Mouse (Mus musculus): ENCODE results near the gene Rdx. TPM values are rescaled to one million over a fixed set of nuclear protein-coding genes. Genes with fewer than 3 reads are reported as not detected.
A peak's percentile ranks its signal among the peaks of the same experiment; 100 is the strongest.

Rdx gene
- polyA plus RNA-seq, 1 experiment from 2014 or later: 193 TPM

- Histone ChIP-seq H3K9me3 (ENCODE audit: control insufficient read depth, low read length) (no peaks in the 10 kb centered on the region), H3K27ac (ENCODE audit: low read depth, low read length) (no peak overlapping the region), H3K4me2 (ENCODE audit: low read depth) (no peak overlapping the region), H3K27me3 (ENCODE audit: control insufficient read depth, insufficient read depth, low read length) (no peaks in the 10 kb centered on the region), H3K4me3 (ENCODE audit: low read depth, low read length) (no peak overlapping the region), H3K4me1 (ENCODE audit: control insufficient read depth, insufficient read depth, low read length) (no peaks in the 10 kb centered on the region), H3K36me3 (ENCODE audit: control insufficient read depth, insufficient read depth, low read length) (no peaks in the 10 kb centered on the region), H3K9ac (ENCODE audit: low read length) (no peak overlapping the region)
- ATAC-seq (ENCODE audit: insufficient read depth, low FRiP score, low TSS enrichment) (no peak), DNase-seq (ENCODE audit: low spot score) (no peak)
- WGBS: 90% methylated on average over 1 of the region's 1 CpGs
Observed at GRCm38 (mm10) chr9:52018505-52018904, 28.5 kb upstream of the Rdx start.

GRCm38 (mm10) chr9:52027257-52028020, 19.5 kb upstream of the Rdx start:
- H3K4me2 ChIP-seq (ENCODE audit: low read depth): no peak overlapping the region
- 35% methylated on average over 5 of the region's 5 CpGs for WGBS
- no peak overlapping the region for H3K4me3 ChIP-seq (ENCODE audit: low read depth, low read length)
- no peaks in the 10 kb centered on the region for H3K27me3 ChIP-seq (ENCODE audit: control insufficient read depth, insufficient read depth, low read length)
- H3K9me3 ChIP-seq (ENCODE audit: control insufficient read depth, low read length): no peaks in the 10 kb centered on the region
- ATAC-seq (ENCODE audit: insufficient read depth, low FRiP score, low TSS enrichment) (no peak), DNase-seq (ENCODE audit: low spot score) (no peak)
- H3K27ac ChIP-seq (ENCODE audit: low read depth, low read length): no peak overlapping the region
- 0 out of 2 replicates have a peak, but pooled peaks cover 3% of the 10 kb centered on the region for H3K4me1 ChIP-seq (ENCODE audit: control insufficient read depth, insufficient read depth, low read length)
- H3K9ac ChIP-seq (ENCODE audit: low read length): no peak overlapping the region
- H3K36me3 ChIP-seq (ENCODE audit: control insufficient read depth, insufficient read depth, low read length): no peaks in the 10 kb centered on the region

DNA sequence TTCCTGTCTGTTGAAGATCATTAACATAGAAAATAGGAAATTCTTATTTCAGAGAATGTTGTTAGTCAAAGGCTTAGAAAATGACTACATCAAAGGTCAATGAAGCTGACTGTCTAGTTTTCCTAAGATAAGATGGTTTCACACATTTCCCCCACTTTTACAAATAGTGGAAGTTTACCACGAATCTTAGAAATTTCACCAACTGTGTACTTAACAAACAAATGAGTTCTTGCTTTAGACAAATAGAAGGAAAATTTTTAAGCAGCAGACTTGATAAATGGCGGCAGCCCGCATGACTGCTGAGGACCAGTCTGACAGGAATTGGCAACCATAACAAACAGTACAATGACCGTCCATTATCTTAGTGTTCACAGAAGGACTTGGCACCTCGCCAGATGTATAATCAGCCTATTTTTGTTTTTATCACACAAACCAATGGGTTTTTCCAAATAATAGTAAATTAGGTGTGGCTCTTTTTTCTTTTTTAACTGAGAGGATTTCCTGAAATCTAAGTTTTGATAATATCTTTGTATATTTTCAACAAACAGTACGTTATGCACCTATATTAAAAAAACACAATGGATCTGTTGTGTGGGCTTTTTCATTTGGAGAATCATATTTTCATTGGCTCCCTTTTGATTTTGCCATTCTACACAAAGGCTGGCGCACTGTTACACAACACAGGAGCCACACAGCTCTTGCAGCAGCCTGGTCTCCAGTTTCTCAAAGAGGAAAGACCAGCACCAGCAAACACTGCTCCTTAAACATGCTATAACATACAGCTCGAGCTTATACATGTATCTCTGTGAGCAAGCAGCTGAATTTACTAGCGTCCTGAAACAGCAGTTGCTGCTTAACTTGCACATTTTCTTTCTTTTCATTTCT, 18.2 kb upstream of the Rdx start:
- H3K4me2 ChIP-seq (ENCODE audit: low read depth): no peak overlapping the region
- H3K4me3 ChIP-seq (ENCODE audit: low read depth, low read length): no peak overlapping the region
- 67% methylated on average over 9 of the region's 9 CpGs for WGBS
- 0 out of 2 replicates have a peak, but pooled peaks cover 3% of the 10 kb centered on the region for H3K4me1 ChIP-seq (ENCODE audit: control insufficient read depth, insufficient read depth, low read length)
- no peaks in the 10 kb centered on the region for H3K9me3 ChIP-seq (ENCODE audit: control insufficient read depth, low read length)
- peak; percentile 19 for DNase-seq (ENCODE audit: low spot score)
- no peaks in the 10 kb centered on the region for H3K27me3 ChIP-seq (ENCODE audit: control insufficient read depth, insufficient read depth, low read length)
- ATAC-seq (ENCODE audit: insufficient read depth, low FRiP score, low TSS enrichment): no peak
- no peak overlapping the region for H3K27ac ChIP-seq (ENCODE audit: low read depth, low read length)
- no peaks in the 10 kb centered on the region for H3K36me3 ChIP-seq (ENCODE audit: control insufficient read depth, insufficient read depth, low read length)
- no peak overlapping the region for H3K9ac ChIP-seq (ENCODE audit: low read length)

GRCm38 (mm10) chr9:52031501-52031900, 15.5 kb upstream of the Rdx start:
- ATAC-seq (ENCODE audit: insufficient read depth, low FRiP score, low TSS enrichment): no peak

DNA sequence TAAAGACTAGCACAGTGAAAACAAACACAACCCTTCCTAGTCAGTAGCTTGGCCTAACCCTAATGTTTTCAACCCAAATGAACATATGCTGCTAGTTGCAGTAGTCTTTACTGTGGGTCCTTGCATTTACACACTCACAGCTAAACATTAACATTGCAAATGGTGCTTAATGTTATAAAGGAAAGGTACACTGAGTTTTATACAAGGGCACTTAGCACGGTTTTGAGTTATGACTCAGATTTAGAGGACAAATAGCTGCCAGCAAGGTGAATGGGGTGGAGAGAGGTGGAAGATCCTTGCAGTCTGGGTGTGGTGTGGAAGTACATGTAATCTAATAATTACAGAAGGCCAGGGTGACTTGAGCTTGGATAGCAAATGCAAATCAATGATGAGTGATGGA, 9.5 kb upstream of the Rdx start:
- no peak overlapping the region for H3K9ac ChIP-seq (ENCODE audit: low read length)
- H3K36me3 ChIP-seq (ENCODE audit: control insufficient read depth, insufficient read depth, low read length): no peaks in the 10 kb centered on the region
- no peak overlapping the region for H3K27ac ChIP-seq (ENCODE audit: low read depth, low read length)
- no peak overlapping the region for H3K4me3 ChIP-seq (ENCODE audit: low read depth, low read length)
- no peak for ATAC-seq (ENCODE audit: insufficient read depth, low FRiP score, low TSS enrichment)
- WGBS: 95% methylated on average over 1 of the region's 1 CpGs
- no peaks in the 10 kb centered on the region for H3K4me1 ChIP-seq (ENCODE audit: control insufficient read depth, insufficient read depth, low read length)
- no peak overlapping the region for H3K4me2 ChIP-seq (ENCODE audit: low read depth)
- DNase-seq (ENCODE audit: low spot score): no peak
- H3K9me3 ChIP-seq (ENCODE audit: control insufficient read depth, low read length): no peaks in the 10 kb centered on the region
- no peaks in the 10 kb centered on the region for H3K27me3 ChIP-seq (ENCODE audit: control insufficient read depth, insufficient read depth, low read length)

More at GRCm38 (mm10) chr9:52031501-52031900, 15.5 kb upstream of the Rdx start:
- no peak for DNase-seq (ENCODE audit: low spot score)
- Histone ChIP-seq H3K9me3 (ENCODE audit: control insufficient read depth, low read length) (no peaks in the 10 kb centered on the region), H3K27ac (ENCODE audit: low read depth, low read length) (no peak overlapping the region), H3K4me3 (ENCODE audit: low read depth, low read length) (no peak overlapping the region), H3K27me3 (ENCODE audit: control insufficient read depth, insufficient read depth, low read length) (no peaks in the 10 kb centered on the region), H3K4me2 (ENCODE audit: low read depth) (no peak overlapping the region), H3K9ac (ENCODE audit: low read length) (no peak overlapping the region), H3K36me3 (ENCODE audit: control insufficient read depth, insufficient read depth, low read length) (no peaks in the 10 kb centered on the region), H3K4me1 (ENCODE audit: control insufficient read depth, insufficient read depth, low read length) (0 out of 2 replicates have a peak, but pooled peaks cover 3% of the 10 kb centered on the region)
- WGBS: 37% methylated on average over 2 of the region's 2 CpGs

DNA sequence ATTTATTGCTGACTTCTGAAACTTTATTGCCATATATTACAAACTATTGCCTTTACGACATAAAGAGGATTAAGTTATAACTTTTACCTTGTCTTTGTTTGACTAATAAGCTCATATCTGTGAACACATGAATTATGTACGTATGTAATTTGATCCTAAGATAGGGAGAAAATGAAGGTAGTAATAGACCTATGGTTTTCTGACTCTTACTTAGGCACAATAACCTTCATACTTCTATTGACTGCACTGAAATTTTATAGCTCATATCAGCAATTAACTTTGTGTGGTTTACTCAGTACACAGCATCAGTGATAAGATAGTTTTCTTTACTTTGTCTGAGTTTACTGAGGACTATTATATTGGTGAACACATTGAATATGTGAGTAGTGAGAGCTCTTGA, 5.3 kb upstream of the Rdx start:
- Histone ChIP-seq H3K9ac (ENCODE audit: low read length) (no peak overlapping the region), H3K27ac (ENCODE audit: low read depth, low read length) (no peak overlapping the region), H3K36me3 (ENCODE audit: control insufficient read depth, insufficient read depth, low read length) (no peaks in the 10 kb centered on the region), H3K4me1 (ENCODE audit: control insufficient read depth, insufficient read depth, low read length) (no peaks in the 10 kb centered on the region), H3K27me3 (ENCODE audit: control insufficient read depth, insufficient read depth, low read length) (no peaks in the 10 kb centered on the region), H3K4me2 (ENCODE audit: low read depth) (no peak overlapping the region), H3K4me3 (ENCODE audit: low read depth, low read length) (no peak overlapping the region), H3K9me3 (ENCODE audit: control insufficient read depth, low read length) (no peaks in the 10 kb centered on the region)
- DNase-seq (ENCODE audit: low spot score) (no peak), ATAC-seq (ENCODE audit: insufficient read depth, low FRiP score, low TSS enrichment) (no peak)
- 86% methylated on average over 2 of the region's 2 CpGs for whole genome bisulfite sequencing

DNA sequence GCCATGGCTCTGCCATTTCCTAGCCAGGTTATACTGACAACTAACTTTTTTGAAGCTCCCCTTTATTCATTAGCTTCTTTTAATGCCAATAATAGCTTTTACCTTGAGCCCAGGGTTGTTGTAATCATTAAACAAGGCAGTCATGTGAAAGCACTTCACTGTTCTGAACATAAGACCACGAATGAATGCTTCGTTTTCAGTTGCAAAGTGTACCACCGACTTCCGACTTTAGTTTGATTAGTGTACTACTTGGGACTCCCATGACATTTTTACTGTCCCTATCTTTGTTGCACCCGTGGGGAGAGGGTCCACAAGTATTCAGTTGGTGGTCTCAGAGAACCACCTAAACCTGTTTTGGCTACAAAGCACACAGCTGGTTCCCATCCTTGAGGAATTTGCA, 287 bp upstream of the Rdx start:
- ATAC-seq (ENCODE audit: insufficient read depth, low FRiP score, low TSS enrichment): no peak

DNA sequence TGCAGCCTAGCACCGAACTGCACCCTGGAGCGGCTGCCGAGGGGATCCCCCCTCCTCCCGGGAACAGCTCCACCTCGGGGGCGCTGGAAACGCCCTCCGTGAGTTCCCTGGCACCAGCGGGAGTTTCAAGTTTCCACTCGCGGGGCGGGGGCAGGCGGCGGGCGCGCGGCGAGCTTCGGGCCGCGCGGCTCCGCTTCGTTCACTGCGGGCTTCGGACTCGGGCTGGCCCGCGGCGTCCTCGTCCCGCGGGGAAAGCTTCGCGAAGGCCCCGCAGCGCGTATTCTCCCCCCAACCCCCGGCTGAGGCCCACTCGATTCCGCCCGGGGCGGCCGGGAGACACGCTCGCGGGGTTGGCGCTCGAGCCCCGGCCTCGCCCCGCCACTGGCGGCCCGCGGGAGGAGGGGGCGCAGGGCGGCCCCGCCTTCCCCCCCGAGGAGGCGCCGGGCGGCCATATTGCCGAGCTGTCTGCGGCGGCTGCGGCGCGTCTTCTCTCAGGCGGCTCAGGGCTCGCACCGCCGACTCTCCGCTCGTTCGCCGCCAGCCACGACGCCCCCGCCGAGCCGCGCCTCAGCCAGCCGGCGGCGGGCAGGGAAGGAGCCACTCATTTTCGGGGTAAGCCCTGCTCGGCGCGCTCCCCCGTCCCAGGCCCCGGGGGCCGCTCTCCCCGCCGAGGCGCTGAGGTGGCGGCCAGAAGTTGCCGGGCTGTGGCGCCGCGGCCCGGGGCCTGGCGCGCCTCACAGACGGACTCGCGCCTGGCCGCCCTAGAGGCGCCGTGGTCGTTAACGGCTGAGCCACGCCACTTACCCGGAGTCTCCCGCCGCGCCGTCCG, 1.1 kb downstream of the Rdx start:
- Histone ChIP-seq H3K9ac (ENCODE audit: low read length) (peak overlapping the region; percentile 99), H3K4me3 (ENCODE audit: low read depth, low read length) (peak overlapping the region; percentile 97), H3K4me2 (ENCODE audit: low read depth) (peak overlapping the region; percentile 61), H3K36me3 (ENCODE audit: control insufficient read depth, insufficient read depth, low read length) (no peaks in the 10 kb centered on the region), H3K27me3 (ENCODE audit: control insufficient read depth, insufficient read depth, low read length) (no peaks in the 10 kb centered on the region), H3K4me1 (ENCODE audit: control insufficient read depth, insufficient read depth, low read length) (peaks cover 2% of the 10 kb centered on the region; the same call in 1 of the 2 replicates), H3K9me3 (ENCODE audit: control insufficient read depth, low read length) (no peaks in the 10 kb centered on the region), H3K27ac (ENCODE audit: low read depth, low read length) (peak overlapping the region; percentile 98)
- peak; percentile 90 for ATAC-seq (ENCODE audit: insufficient read depth, low FRiP score, low TSS enrichment)
- DNase-seq (ENCODE audit: low spot score): peak; percentile 90
- WGBS: under 1% methylated on average over 70 of the region's 118 CpGs

More for the DNA sequence above, 287 bp upstream of the Rdx start:
- Histone ChIP-seq H3K9me3 (ENCODE audit: control insufficient read depth, low read length) (no peaks in the 10 kb centered on the region), H3K27me3 (ENCODE audit: control insufficient read depth, insufficient read depth, low read length) (no peaks in the 10 kb centered on the region), H3K4me2 (ENCODE audit: low read depth) (peak overlapping the region; percentile 61), H3K27ac (ENCODE audit: low read depth, low read length) (no peak overlapping the region), H3K4me3 (ENCODE audit: low read depth, low read length) (peak overlapping the region; percentile 97; the same call in 1 of the 2 replicates), H3K9ac (ENCODE audit: low read length) (peak overlapping the region; percentile 99; the same call in 1 of the 2 replicates), H3K4me1 (ENCODE audit: control insufficient read depth, insufficient read depth, low read length) (peaks cover 2% of the 10 kb centered on the region; the same call in 1 of the 2 replicates), H3K36me3 (ENCODE audit: control insufficient read depth, insufficient read depth, low read length) (no peaks in the 10 kb centered on the region)
- DNase-seq (ENCODE audit: low spot score): no peak
- WGBS: 21% methylated on average over 5 of the region's 5 CpGs
